Mouse (Mus musculus) G1E (cell line): Measurements from ENCODE around the gene Fkbp11.

ENCODE experiments used
- CTCF ChIP-seq: IDR thresholded peaks from 2 replicates; pipeline ENCODE4 v1.5.1; 2012; ENCODE audit warnings: low read depth, low read length, inconsistent platforms, mixed read lengths
- GATA1 ChIP-seq: IDR thresholded peaks from 2 replicates; pipeline ENCODE4 v1.6.1; 2012; ENCODE audit warnings: borderline replicate concordance, low read length, inconsistent platforms, mixed read lengths
- TAL1 ChIP-seq: conservative IDR thresholded peaks from 2 replicates; pipeline ENCODE4 v1.6.1; 2012; ENCODE audit warnings: low read depth, low read length, inconsistent platforms, mixed read lengths

DNA sequence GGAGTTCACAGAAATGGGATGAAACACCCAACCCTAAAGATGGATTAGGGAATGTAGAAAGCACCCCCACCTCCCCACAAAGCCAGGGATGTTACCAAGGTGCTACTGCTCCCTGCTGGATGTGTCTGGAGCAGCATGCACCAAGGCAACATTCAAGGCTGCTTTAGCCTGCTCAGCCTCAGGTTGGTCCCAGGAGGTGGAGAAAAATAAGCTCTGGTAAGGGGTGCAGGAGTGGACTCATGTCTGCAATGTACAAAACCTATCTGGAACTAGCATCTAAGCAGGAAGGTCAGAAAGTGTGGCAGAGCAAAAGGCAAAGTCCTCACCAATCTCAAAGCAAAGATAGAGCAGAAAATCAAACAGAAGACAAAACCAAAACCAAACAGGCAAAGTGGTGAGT is 9.9 kb upstream of the Fkbp11 start:
- no peak for TF ChIP-seq CTCF
- TF ChIP-seq TAL1: no peak
- TF ChIP-seq GATA1: no peak
